Mouse (Mus musculus): Measurements from ENCODE around the gene Gli1.
A peak's percentile ranks its signal among the peaks of the same experiment; 100 is the strongest.

DNA sequence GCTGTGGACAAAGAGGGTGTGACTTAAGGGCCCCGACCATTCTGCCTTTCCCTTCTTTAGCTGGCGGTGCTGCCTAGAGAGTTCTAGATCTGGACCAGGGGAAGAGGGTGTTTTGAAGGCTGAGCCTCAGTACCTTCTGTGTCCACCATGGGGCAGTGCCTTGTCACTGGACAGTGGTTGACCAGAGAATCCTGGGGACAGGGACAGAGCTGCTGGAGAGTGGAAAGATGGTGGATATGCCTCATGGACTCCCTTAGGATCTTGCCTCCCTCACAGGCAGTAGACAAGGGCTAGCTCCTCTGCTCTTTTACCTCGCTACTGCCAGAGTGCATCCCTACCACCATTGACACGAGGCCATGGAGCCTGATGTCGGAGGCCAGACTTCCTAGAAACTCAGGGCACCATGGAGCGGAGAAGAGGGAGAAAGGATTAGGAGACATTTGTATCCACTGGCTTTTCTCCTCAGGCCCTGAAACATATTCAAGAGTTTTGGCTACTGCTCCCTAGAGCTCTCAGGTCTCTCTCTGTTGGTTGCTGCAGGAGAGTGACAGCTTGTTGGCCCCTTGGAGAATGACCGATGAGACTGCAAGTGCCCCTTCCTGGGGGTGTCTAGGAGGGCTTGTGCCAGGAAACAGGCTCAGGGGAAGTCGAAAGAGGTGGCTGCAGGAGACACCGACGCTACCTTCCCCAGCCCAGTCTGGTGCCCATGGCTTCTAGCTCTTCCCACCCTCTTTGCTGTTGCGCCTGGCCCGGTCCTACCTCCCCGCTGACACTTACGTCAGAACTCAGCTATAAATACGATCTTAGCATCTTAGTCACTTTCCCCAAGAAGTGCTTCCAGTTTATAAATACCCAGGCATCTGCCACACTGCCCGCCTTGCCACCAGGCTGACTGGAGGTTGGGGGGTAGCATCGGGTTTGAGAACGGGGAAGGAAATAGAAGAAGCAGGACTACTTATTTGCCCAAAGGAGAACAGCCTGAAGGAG, 12.4 kb upstream of the Gli1 start, which contains the start of gene Inhbe:
- TF ChIP-seq CTCF (IDR thresholded peaks at IDR 0.05; ENCODE audit: low read depth), result peak; percentile 69
- no peak for TF ChIP-seq EP300 (IDR thresholded peaks at IDR 0.05; ENCODE audit: low read depth)

Data from liver, postnatal 0 days (tissue).